Mouse (Mus musculus) layer of hippocampus, adult 11-12 months (tissue): ENCODE results near the gene Gm8237.
"Not testable (repeated sequence)": the region's sequence is repeated elsewhere in the genome, so short reads cannot be mapped to it uniquely, and the experiment has no call there.

Experiments used
- DNase-seq: peaks from one replicate; pipeline ENCODE4 v3.0.0; 2022; ENCODE audit warnings: low spot score

Gm8237 gene

GRCm38 (mm10) chr14:5880241-5880640 is at the start of gene Gm8237:
Gene Gm8237 (minus strand): TSS chr14:5880382.
- not testable (repeated sequence) for DNase-seq

- DNase-seq, result not testable (repeated sequence)
These were observed 43.1 kb upstream of the Gm8237 start for GRCm38 (mm10) chr14:5923276-5923675.

- not testable (repeated sequence) for DNase-seq
These were observed 38.3 kb upstream of the Gm8237 start for GRCm38 (mm10) chr14:5918330-5918942.

DNA sequence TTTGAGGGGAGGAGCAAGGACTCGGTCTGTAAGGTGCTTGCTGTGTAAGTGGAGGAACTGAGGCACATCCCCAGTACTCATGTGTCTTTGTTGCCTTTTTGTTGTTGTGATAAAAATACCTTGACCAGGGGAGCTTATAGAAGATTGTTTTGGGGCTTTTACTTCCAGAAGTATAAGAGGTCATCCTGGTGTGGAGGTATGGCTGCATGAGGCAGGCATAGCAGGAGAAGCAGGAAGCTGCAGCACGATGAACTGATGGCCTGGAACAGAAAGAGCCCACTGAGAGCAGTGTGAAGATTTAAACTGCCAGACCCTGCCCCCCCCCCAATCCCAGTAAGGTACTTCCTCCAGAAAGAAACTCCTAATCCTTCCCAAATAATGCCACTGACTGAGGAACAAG is 33.5 kb upstream of the Gm8237 start:
- not testable (repeated sequence) for DNase-seq

- DNase-seq, result not testable (repeated sequence)
These were observed 391 bp downstream of the Gm8237 start for GRCm38 (mm10) chr14:5879791-5880190.

- DNase-seq, result peak; percentile 42
These were observed 1.0 kb downstream of the Gm8237 start for GRCm38 (mm10) chr14:5879136-5879535.

GRCm38 (mm10) chr14:5855911-5856310 is 24.3 kb downstream of the Gm8237 start:
- not testable (repeated sequence) for DNase-seq

DNA sequence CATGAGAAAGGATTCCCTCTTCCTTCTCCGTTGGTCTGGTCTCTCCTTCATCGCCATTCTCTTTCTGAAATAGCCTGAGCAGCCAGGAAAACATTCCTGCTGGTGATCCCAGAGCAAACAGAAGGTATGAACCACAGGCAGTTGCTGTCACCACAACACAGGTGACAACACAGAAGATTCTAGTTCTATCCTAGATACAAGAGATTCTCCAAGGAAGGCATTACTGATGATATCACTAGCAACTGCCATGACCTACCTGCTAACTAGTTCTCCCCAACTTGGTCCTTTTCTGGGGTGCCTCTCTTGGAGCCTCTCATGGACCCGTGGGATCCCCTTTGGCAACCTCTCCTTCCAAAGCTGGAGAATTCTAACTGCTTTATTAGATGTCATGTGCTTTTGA is 50.0 kb downstream of the Gm8237 start, which contains the start of gene Gm3424:
Gene Gm3424 (minus strand): TSS at position 101 of the 400 bp plus-strand sequence.
- DNase-seq, result not testable (repeated sequence)

DNA sequence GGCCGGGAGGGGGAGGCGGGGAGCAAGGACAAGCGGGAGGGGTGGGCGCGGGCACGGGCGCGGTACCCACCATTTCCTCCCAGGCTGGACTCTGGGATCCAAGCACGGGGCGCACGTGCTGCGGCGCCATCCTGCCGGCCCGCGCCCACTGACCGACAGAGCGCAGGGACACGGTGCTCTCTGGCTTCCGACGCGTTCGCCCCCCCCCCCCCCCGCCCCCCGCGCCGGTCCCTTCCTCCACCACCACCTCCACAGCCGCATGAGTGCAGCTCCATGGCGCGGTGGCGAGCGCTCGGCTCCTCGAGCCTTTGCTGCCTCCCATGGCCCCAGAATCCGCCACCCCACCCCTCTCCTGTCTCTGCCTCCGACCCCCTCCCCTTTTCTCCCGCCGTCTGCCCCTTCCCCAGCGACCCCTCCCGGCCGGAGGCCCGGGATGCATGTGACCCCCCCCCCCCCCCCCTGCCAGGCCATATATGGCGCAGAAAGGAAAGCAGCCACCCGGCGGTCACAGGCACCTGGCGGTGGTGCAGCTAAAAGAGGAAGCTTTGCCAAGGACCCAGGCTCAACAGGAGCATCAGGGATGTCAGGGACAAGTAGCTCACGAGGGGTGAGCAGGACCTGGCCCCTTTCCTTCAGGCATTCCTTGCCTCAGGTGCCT is 67.4 kb downstream of the Gm8237 start:
- not testable (repeated sequence) for DNase-seq
